8 mouse cellular contexts compared by ENCODE assay signal in the genomic region with DNA sequence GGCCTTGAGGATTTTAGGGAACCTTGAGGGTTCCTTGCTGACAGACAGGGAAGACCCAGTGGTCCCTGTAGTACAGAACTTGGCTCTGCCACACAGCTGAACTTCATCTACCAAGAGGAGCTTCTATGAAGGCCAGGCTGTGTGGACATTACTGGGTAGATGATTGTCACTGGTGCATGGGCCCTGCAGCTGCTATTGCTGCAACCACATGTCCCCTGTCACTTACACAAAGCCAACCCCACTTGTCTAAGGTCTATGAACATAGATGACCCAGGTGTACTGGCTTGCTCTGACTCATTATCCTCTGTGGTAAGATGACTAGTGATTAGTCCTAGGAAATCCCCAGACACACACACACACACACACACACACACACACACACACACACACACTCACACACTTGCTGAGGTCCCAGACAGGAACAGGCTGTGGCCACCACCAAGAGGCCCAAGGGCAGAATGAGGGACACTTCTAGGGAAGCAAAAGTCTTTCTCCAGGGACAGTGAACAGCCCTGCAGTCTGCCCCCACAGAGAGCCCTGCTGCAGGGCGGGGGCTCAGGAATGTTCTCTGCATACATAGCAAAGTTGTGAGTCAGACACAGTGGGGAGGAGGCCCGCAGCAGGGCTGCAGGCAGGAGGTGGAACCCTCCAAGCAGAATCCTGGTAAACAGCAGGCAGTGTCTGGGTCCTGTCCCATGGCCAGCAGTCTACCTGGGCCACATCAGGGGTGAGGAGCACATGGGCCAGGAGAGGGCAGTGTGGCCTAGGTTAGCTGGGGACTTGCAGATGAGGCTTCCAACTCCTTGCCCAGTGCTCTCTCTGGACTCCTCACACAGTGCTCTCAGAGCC. TPM values are rescaled to one million over a fixed set of nuclear protein-coding genes. Genes with fewer than 3 reads are reported as not detected.
DNase-seq lines count a peak whose midpoint lies in the region; ATAC-seq and TF ChIP-seq lines count a peak whose summit lies in the region.

No protein-coding gene starts in this region.

- peaks cover 8% of the 10 kb centered on the region; the same call in 1 of the 2 replicates for H3K9me3 ChIP-seq in megakaryocyte, embryonic 14.5 days
- H3K9me3 ChIP-seq in intestine, embryonic 14.5 days (ENCODE audit: control insufficient read depth, low read length) = no peaks in the 10 kb centered on the region

- ATAC-seq in megakaryocyte, adult 5-6 weeks (ENCODE audit: poor library complexity, severe bottlenecking) = no peak; the same call in 1 of the 2 replicates
- ATAC-seq in intestine, embryonic 14.5 days (replicated peaks; ENCODE audit: low FRiP score, low TSS enrichment, low read depth) = peak; percentile 91

- no peaks in the 10 kb centered on the region for H3K36me3 ChIP-seq in megakaryocyte, embryonic 14.5 days (replicated peaks; ENCODE audit: low read length)
- no peaks in the 10 kb centered on the region for H3K36me3 ChIP-seq in intestine, embryonic 14.5 days (ENCODE audit: control insufficient read depth, insufficient read depth, low read length)
- H3K36me3 ChIP-seq in liver, adult 2 months (ENCODE audit: control insufficient read depth, insufficient read depth, low read length) = no peaks in the 10 kb centered on the region
- no peaks in the 10 kb centered on the region for H3K36me3 ChIP-seq in small intestine, adult 2 months (ENCODE audit: control insufficient read depth, insufficient read depth, low read length)

- peak; percentile 58 for TF ChIP-seq CTCF in liver, adult 2 months (IDR thresholded peaks at IDR 0.05; ENCODE audit: low read depth, low read length)
- TF ChIP-seq CTCF in small intestine, adult 2 months (IDR thresholded peaks at IDR 0.05; ENCODE audit: extremely low read depth, insufficient read length, insufficient replicate concordance, low read depth, low read length) = peak; percentile 52; the same call in 1 of the 2 replicates

- no peak for TF ChIP-seq POLR2A in liver, adult 2 months (IDR thresholded peaks at IDR 0.05; ENCODE audit: extremely low read depth, insufficient read depth, low read length)
- no peak for TF ChIP-seq POLR2A in small intestine, adult 2 months (IDR thresholded peaks at IDR 0.05; ENCODE audit: low read depth, low read length)

- H3K4me3 ChIP-seq in megakaryocyte, embryonic 14.5 days (replicated peaks) = peak overlapping the region; percentile 12
- no peak overlapping the region for H3K4me3 ChIP-seq in intestine, embryonic 14.5 days (ENCODE audit: low read depth, low read length)
- H3K4me3 ChIP-seq in liver, adult 2 months (ENCODE audit: insufficient read depth, low read depth, low read length) = no peak overlapping the region
- H3K4me3 ChIP-seq in small intestine, adult 2 months (ENCODE audit: low read depth, low read length) = no peak overlapping the region

- DNase-seq in adrenal gland, adult 18-20 months (ENCODE audit: low spot score in 2 of 2) = peak; percentile 35 to 37
- DNase-seq in gastrocnemius, adult 18-20 months (ENCODE audit: low spot score) = peak; percentile 63
- DNase-seq in intestine, embryonic 14.5 days (ENCODE audit: low spot score) = peak; percentile 78
- peak; percentile 17 for DNase-seq in liver, adult 2 months (ENCODE audit: extremely low read depth, low read depth, low spot score)
- DNase-seq in thymus, postnatal 10 days (ENCODE audit: low spot score in 2 of 2) = no peak

- peaks cover 67% of the 10 kb centered on the region for H3K27me3 ChIP-seq in megakaryocyte, embryonic 14.5 days (replicated peaks)
- no peaks in the 10 kb centered on the region for H3K27me3 ChIP-seq in intestine, embryonic 14.5 days (replicated peaks; ENCODE audit: control insufficient read depth, insufficient read depth, low read length)
- H3K27me3 ChIP-seq in liver, adult 2 months (ENCODE audit: control insufficient read depth, insufficient read depth, low read length) = no peaks in the 10 kb centered on the region
- no peaks in the 10 kb centered on the region for H3K27me3 ChIP-seq in small intestine, adult 2 months (ENCODE audit: control insufficient read depth, insufficient read depth, low read length)

- no peak overlapping the region for H3K4me2 ChIP-seq in intestine, embryonic 14.5 days (ENCODE audit: low read length)

- H3K79me2 ChIP-seq in liver, adult 2 months (ENCODE audit: control insufficient read depth, insufficient read depth, low read length) = no peaks in the 10 kb centered on the region

- WGBS in intestine, embryonic 14.5 days = 0% methylated on average over 2 of the region's 2 CpGs
- WGBS in liver, adult 2 months = 68% methylated on average over 2 of the region's 2 CpGs
- 11% methylated on average over 2 of the region's 2 CpGs for WGBS in small intestine, adult 2 months

- peaks cover 18% of the 10 kb centered on the region for H3K4me1 ChIP-seq in megakaryocyte, embryonic 14.5 days
- peaks cover 17% of the 10 kb centered on the region for H3K4me1 ChIP-seq in intestine, embryonic 14.5 days (replicated peaks; ENCODE audit: control insufficient read depth, insufficient read depth, low read length)
- H3K4me1 ChIP-seq in liver, adult 2 months (ENCODE audit: control insufficient read depth, insufficient read depth, low read length) = no peaks in the 10 kb centered on the region
- H3K4me1 ChIP-seq in small intestine, adult 2 months (ENCODE audit: control insufficient read depth, insufficient read depth, insufficient read length, low read length) = peaks cover 21% of the 10 kb centered on the region

- H3K9ac ChIP-seq in intestine, embryonic 14.5 days (ENCODE audit: low read length) = no peak overlapping the region
- H3K9ac ChIP-seq in liver, adult 2 months (ENCODE audit: low read depth, low read length) = no peak overlapping the region

- peak overlapping the region; percentile 75 for H3K27ac ChIP-seq in intestine, embryonic 14.5 days (ENCODE audit: low read depth)
- no peak overlapping the region for H3K27ac ChIP-seq in liver, adult 2 months (replicated peaks; ENCODE audit: insufficient read depth, low read depth, low read length)
- H3K27ac ChIP-seq in small intestine, adult 2 months (ENCODE audit: insufficient read depth, low read depth, low read length) = peak overlapping the region; percentile 53; the same call in 1 of the 2 replicates

RNA-seq across cellular contexts. Expression of a gene that starts 14.1 kb away (rescaled TPM):
- 1.3 and 2.1 TPM in 2 replicates for polyA plus RNA-seq in megakaryocyte, embryonic 14.5 days (2012; ENCODE audit: insufficient read depth, low replicate concordance)
- not detected in 2 replicates for total RNA-seq in megakaryocyte, adult 5-6 weeks (2015)
- not detected in 2 replicates for total RNA-seq in megakaryocyte, adult 5-6 weeks (2017)
- not detected for total RNA-seq in adrenal gland, adult 18-20 months (2021)
- total RNA-seq in gastrocnemius, adult 18-20 months (2021) = not detected
- 0.69 and 2.1 TPM in 2 replicates for polyA plus RNA-seq in intestine, embryonic 14.5 days (2014; fragmentation: Nextera tagmentation; extraction: Ambion mirVana)
- 0.13 TPM in 1 of 2 replicates, not detected in the other for total RNA-seq in liver, adult 2 months (2014; rRNA removed)
- polyA plus RNA-seq in liver, adult 2 months (2012; rRNA removed) = 0.13 TPM in 1 of 2 replicates, not detected in the other
- polyA plus RNA-seq in small intestine, adult 2 months (2012; rRNA removed) = 11.2 and 20.5 TPM in 2 replicates

Comparison
In these comparisons a context has a peak if more than half of its experiments do, and no peak if none do; other contexts are left out.
1. DNase-seq: peak in adrenal gland, adult 18-20 months (2 of 2), gastrocnemius, adult 18-20 months (single experiment), intestine, embryonic 14.5 days (single experiment) and liver, adult 2 months (single experiment); none in thymus, postnatal 10 days (0 of 2).